Mouse (Mus musculus): ENCODE measurements at regions not wholly inside any gene's neighbourhood (a gene's known extent, or its start where the extent isn't known, plus 50 kb on each side); places are given as distances from the start of the nearest gene placed in this dataset.

GRCm38 (mm10) chr12:15741219-15741618, 75.5 kb downstream of the Trib2 start:
- DNase-seq, result no peak

GRCm38 (mm10) chr12:15738989-15739388, 77.7 kb downstream of the Trib2 start:
- peak; percentile 72 for DNase-seq

- peak; percentile 37 for DNase-seq
Observed at GRCm38 (mm10) chr12:15731261-15731660, 85.5 kb downstream of the Trib2 start.

- DNase-seq, result peak; percentile 40
Observed at GRCm38 (mm10) chr12:15729696-15730095, 87.0 kb downstream of the Trib2 start.

GRCm38 (mm10) chr12:15723529-15723928, 93.2 kb downstream of the Trib2 start:
- DNase-seq, result no peak

- no peak for DNase-seq
Observed at GRCm38 (mm10) chr12:15722161-15722560, 94.6 kb downstream of the Trib2 start.

- DNase-seq, result no peak
Observed at GRCm38 (mm10) chr12:15720171-15720570, 96.6 kb downstream of the Trib2 start.

- DNase-seq, result peak; percentile 65
Observed at GRCm38 (mm10) chr12:15718827-15719226, 97.9 kb downstream of the Trib2 start.

- peak; percentile 80 for DNase-seq
Observed at GRCm38 (mm10) chr12:15717989-15718388, 98.7 kb downstream of the Trib2 start.

- no peak for DNase-seq
Observed at GRCm38 (mm10) chr12:15717342-15717741, 99.4 kb downstream of the Trib2 start.

GRCm38 (mm10) chr12:15713623-15714022, 103.1 kb downstream of the Trib2 start:
- DNase-seq, result no peak

GRCm38 (mm10) chr12:15707570-15708095, 109.1 kb downstream of the Trib2 start:
- no peak for DNase-seq

GRCm38 (mm10) chr12:15704412-15704811, 112.3 kb downstream of the Trib2 start:
- DNase-seq, result peak; percentile 88

GRCm38 (mm10) chr12:15702137-15702536, 114.6 kb downstream of the Trib2 start:
- DNase-seq, result no peak

- no peak for DNase-seq
Observed at GRCm38 (mm10) chr12:15698829-15699228, 117.9 kb downstream of the Trib2 start.

GRCm38 (mm10) chr12:15698042-15698771, 118.5 kb downstream of the Trib2 start:
- DNase-seq, result peak; percentile 25

- no peak for DNase-seq
Observed at GRCm38 (mm10) chr12:15688342-15688741, 128.4 kb downstream of the Trib2 start.

GRCm38 (mm10) chr12:15684311-15684710, 132.4 kb downstream of the Trib2 start:
- no peak for DNase-seq

GRCm38 (mm10) chr12:15681678-15682355, 134.9 kb downstream of the Trib2 start:
- no peak for DNase-seq

GRCm38 (mm10) chr12:15676127-15676526, 140.6 kb downstream of the Trib2 start:
- DNase-seq, result peak; percentile 15

- no peak for DNase-seq
Observed at GRCm38 (mm10) chr12:15659755-15660154, 157.0 kb downstream of the Trib2 start.

- DNase-seq, result no peak
Observed at GRCm38 (mm10) chr12:15659332-15659731, 157.4 kb downstream of the Trib2 start.

GRCm38 (mm10) chr12:15657748-15658251, 158.9 kb downstream of the Trib2 start:
- no peak for DNase-seq

- DNase-seq, result no peak
Observed at GRCm38 (mm10) chr12:15654585-15654984, 162.1 kb downstream of the Trib2 start.

Data from kidney, postnatal 14 days (tissue).